22 mouse cellular contexts compared by ENCODE assay signal in the genomic region with DNA sequence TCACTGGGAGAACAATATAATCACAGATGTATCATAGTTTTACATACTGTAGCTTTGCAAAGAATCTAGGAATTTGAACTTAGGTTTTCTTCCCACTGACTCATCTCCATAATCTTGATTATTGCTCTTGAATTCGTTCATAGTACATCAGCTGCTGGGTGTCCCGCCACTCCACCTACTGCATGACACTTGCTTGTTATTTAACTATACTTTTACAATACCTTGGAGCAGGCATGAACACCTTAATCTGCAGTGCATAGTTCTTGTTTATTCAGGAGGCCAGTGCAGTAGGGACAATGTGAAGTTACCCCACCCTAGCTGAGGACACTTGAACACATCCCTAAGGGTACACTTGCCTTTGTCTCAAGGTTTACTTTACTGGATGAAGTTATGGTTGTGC.
DNase-seq lines count a peak whose midpoint lies in the region; ATAC-seq and TF ChIP-seq lines count a peak whose summit lies in the region.
"Had no signal": no experiment of that assay in that cellular context is flagged by ENCODE, and none has a peak within 500 bp of the region (broad histone marks: within the 10 kb centered on the region; RNA-seq: fewer than 3 reads in every experiment).

No protein-coding gene starts in this region.

- no peak overlapping the region for H3K4me2 ChIP-seq in intestine, embryonic 15.5 days (replicated peaks)
- no peak overlapping the region for H3K4me2 ChIP-seq in intestine, embryonic 16.5 days (ENCODE audit: low read depth, low read length)
- no peak overlapping the region for H3K4me2 ChIP-seq in intestine, postnatal 0 days (replicated peaks; ENCODE audit: low read depth)
- no peak overlapping the region for H3K4me2 ChIP-seq in forebrain, embryonic 15.5 days (replicated peaks)

- WGBS in intestine, embryonic 15.5 days, result 58% methylated on average over 2 of the region's 2 CpGs
- WGBS in intestine, embryonic 16.5 days, result 56% methylated on average over 2 of the region's 2 CpGs
- WGBS in intestine, postnatal 0 days, result 32% methylated on average over 2 of the region's 2 CpGs
- WGBS in forebrain, embryonic 15.5 days, result 86% methylated on average over 2 of the region's 2 CpGs

- no peaks in the 10 kb centered on the region for H3K36me3 ChIP-seq in intestine, embryonic 15.5 days
- no peaks in the 10 kb centered on the region for H3K36me3 ChIP-seq in intestine, embryonic 16.5 days (ENCODE audit: control insufficient read depth, insufficient read depth, low read length)
- H3K36me3 ChIP-seq in intestine, postnatal 0 days (ENCODE audit: control insufficient read depth, insufficient read depth), result no peaks in the 10 kb centered on the region
- H3K36me3 ChIP-seq in forebrain, embryonic 15.5 days, result no peaks in the 10 kb centered on the region
- H3K36me3 ChIP-seq: G1E had no signal

- H3K4me1 ChIP-seq in intestine, embryonic 15.5 days (replicated peaks), result no peaks in the 10 kb centered on the region
- no peaks in the 10 kb centered on the region for H3K4me1 ChIP-seq in intestine, embryonic 16.5 days (ENCODE audit: control insufficient read depth, insufficient read depth, low read length)
- no peaks in the 10 kb centered on the region for H3K4me1 ChIP-seq in intestine, postnatal 0 days (replicated peaks; ENCODE audit: control insufficient read depth, insufficient read depth, low read length)
- peaks cover 12% of the 10 kb centered on the region for H3K4me1 ChIP-seq in forebrain, embryonic 15.5 days

- H3K27ac ChIP-seq in intestine, embryonic 15.5 days, result no peak overlapping the region
- no peak overlapping the region for H3K27ac ChIP-seq in intestine, embryonic 16.5 days (ENCODE audit: low read length)
- H3K27ac ChIP-seq in intestine, postnatal 0 days (ENCODE audit: low read depth, low read length), result no peak overlapping the region
- no peak overlapping the region for H3K27ac ChIP-seq in forebrain, embryonic 15.5 days (replicated peaks)

- no peak; the same call in 1 of the 2 replicates for TF ChIP-seq CTCF in intestine, postnatal 0 days (IDR thresholded peaks at IDR 0.05; ENCODE audit: low read depth)

- DNase-seq in heart, adult 11 months, result peak; percentile 74
- DNase-seq in heart, postnatal 25 days (ENCODE audit: low spot score), result no peak
- DNase-seq in kidney, adult 18-20 months, result no peak
- DNase-seq in cerebellum, adult 11-12 months, result no peak
- DNase-seq: adrenal gland, adult 2 months; adrenal gland, adult 8-10 months; adrenal gland, postnatal 10 days; adrenal gland, postnatal 14 days; adrenal gland, postnatal 25 days; adrenal gland, postnatal 36 days; B cell, adult 2 months; cerebellum, adult 11 months; cerebellum, adult 18-20 months had no signal

- H3K9me3 ChIP-seq in intestine, embryonic 15.5 days, result no peaks in the 10 kb centered on the region
- H3K9me3 ChIP-seq in intestine, embryonic 16.5 days (ENCODE audit: control insufficient read depth, low read length), result no peaks in the 10 kb centered on the region
- no peaks in the 10 kb centered on the region for H3K9me3 ChIP-seq in intestine, postnatal 0 days (ENCODE audit: control insufficient read depth)
- no peaks in the 10 kb centered on the region for H3K9me3 ChIP-seq in forebrain, embryonic 15.5 days

- H3K27me3 ChIP-seq in intestine, embryonic 15.5 days (replicated peaks), result no peaks in the 10 kb centered on the region
- no peaks in the 10 kb centered on the region for H3K27me3 ChIP-seq in intestine, embryonic 16.5 days (replicated peaks; ENCODE audit: control insufficient read depth, insufficient read depth, low read length)
- H3K27me3 ChIP-seq in intestine, postnatal 0 days (replicated peaks; ENCODE audit: control insufficient read depth, insufficient read depth, low read length), result no peaks in the 10 kb centered on the region
- no peaks in the 10 kb centered on the region for H3K27me3 ChIP-seq in forebrain, embryonic 15.5 days
- H3K27me3 ChIP-seq: CH12.LX, Patski had no signal

- no peak overlapping the region for H3K9ac ChIP-seq in intestine, embryonic 15.5 days
- no peak overlapping the region for H3K9ac ChIP-seq in intestine, embryonic 16.5 days (ENCODE audit: low read depth, low read length)
- H3K9ac ChIP-seq in intestine, postnatal 0 days (ENCODE audit: low read depth, low read length), result no peak overlapping the region
- no peak overlapping the region for H3K9ac ChIP-seq in forebrain, embryonic 15.5 days (replicated peaks)

- no peak overlapping the region for H3K4me3 ChIP-seq in intestine, embryonic 15.5 days (replicated peaks)
- no peak overlapping the region for H3K4me3 ChIP-seq in intestine, embryonic 16.5 days (ENCODE audit: low read length)
- no peak overlapping the region for H3K4me3 ChIP-seq in intestine, postnatal 0 days (ENCODE audit: low read depth, low read length)
- H3K4me3 ChIP-seq in forebrain, embryonic 15.5 days, result no peak overlapping the region

- peak; percentile 92 for ATAC-seq in intestine, embryonic 15.5 days
- ATAC-seq in intestine, embryonic 16.5 days, result peak; percentile 94
- peak; percentile 25; the same call in 1 of the 2 replicates for ATAC-seq in intestine, postnatal 0 days
- ATAC-seq in forebrain, embryonic 15.5 days (replicated peaks), result no peak
- ATAC-seq: activated CD4-positive, CD25-positive, alpha-beta regulatory T cell, adult 4 months; CD4-positive, CD25-positive, alpha-beta regulatory T cell, adult 4 months; Patski had no signal

- intact Hi-C loops in heart, postnatal 25 days (cut with DNase I), result no loop called here
